Mouse (Mus musculus): ENCODE data around the gene Exosc10. TPM values are rescaled to one million over a fixed set of nuclear protein-coding genes. Genes with fewer than 3 reads are reported as not detected.

Exosc10 gene
- total and polyA plus RNA-seq, 2 experiments from 2014 or later: 70.8 to 78.8 TPM

GRCm38 (mm10) chr4:148562676-148563075 is 4.4 kb downstream of the Exosc10 start:
- H3K4me2 ChIP-seq (ENCODE audit: low read depth, low read length, poor library complexity, severe bottlenecking): no peak overlapping the region
- no peak overlapping the region for H3K27ac ChIP-seq (ENCODE audit: low read depth, low read length)
- no peaks in the 10 kb centered on the region for H3K27me3 ChIP-seq (ENCODE audit: insufficient read depth, low read length)
- H3K9ac ChIP-seq (replicated peaks; ENCODE audit: low read length, poor library complexity, severe bottlenecking): no peak overlapping the region
- H3K36me3 ChIP-seq (ENCODE audit: insufficient read depth, low read length): peaks cover 64% of the 10 kb centered on the region
- H3K4me3 ChIP-seq (ENCODE audit: low read depth, low read length): no peak overlapping the region
- TF ChIP-seq CTCF (IDR thresholded peaks at IDR 0.05): no peak
- no peaks in the 10 kb centered on the region; the same call in 1 of the 2 replicates for H3K4me1 ChIP-seq (ENCODE audit: insufficient read depth, low read length)
- 94% methylated on average over 17 of the region's 17 CpGs for WGBS
- DNase-seq (ENCODE audit: low spot score) (no peak), ATAC-seq (ENCODE audit: low FRiP score) (no peak)
- no peaks in the 10 kb centered on the region for H3K9me3 ChIP-seq (ENCODE audit: low read length)

- no peak for TF ChIP-seq CTCF (IDR thresholded peaks at IDR 0.05)
- WGBS: 96% methylated on average over 12 of the region's 12 CpGs
- no peak overlapping the region for H3K4me2 ChIP-seq (ENCODE audit: low read depth, low read length, poor library complexity, severe bottlenecking)
- H3K27ac ChIP-seq (ENCODE audit: low read depth, low read length): no peak overlapping the region
- ATAC-seq (ENCODE audit: low FRiP score) (no peak), DNase-seq (ENCODE audit: low spot score) (no peak)
- no peaks in the 10 kb centered on the region for H3K9me3 ChIP-seq (ENCODE audit: low read length)
- no peaks in the 10 kb centered on the region; the same call in 1 of the 2 replicates for H3K4me1 ChIP-seq (ENCODE audit: insufficient read depth, low read length)
- H3K27me3 ChIP-seq (ENCODE audit: insufficient read depth, low read length): no peaks in the 10 kb centered on the region
- no peak overlapping the region for H3K4me3 ChIP-seq (ENCODE audit: low read depth, low read length)
- H3K36me3 ChIP-seq (ENCODE audit: insufficient read depth, low read length): peaks cover 73% of the 10 kb centered on the region
- H3K9ac ChIP-seq (replicated peaks; ENCODE audit: low read length, poor library complexity, severe bottlenecking): no peak overlapping the region
Measured at GRCm38 (mm10) chr4:148563595-148563994, 5.4 kb downstream of the Exosc10 start.

DNA sequence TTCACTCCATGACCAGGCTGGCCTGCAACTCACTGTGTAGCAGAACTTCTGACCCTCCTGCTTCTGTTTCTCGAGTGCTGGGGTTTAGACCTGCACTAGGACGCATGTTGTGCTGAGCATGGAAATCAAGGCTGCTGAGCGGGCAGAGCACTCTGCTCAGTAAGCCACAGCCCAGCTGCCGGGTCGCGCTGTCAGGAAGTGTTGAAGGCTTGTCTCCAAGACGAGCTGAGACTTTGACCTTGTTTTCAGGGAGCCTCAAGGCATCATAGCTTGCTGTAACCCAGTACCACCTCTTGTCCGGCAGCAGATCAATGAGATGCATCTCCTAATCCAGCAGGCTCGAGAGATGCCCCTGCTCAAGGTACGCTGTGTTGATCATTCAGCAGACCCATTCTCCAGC is 11.9 kb downstream of the Exosc10 start:
- H3K4me1 ChIP-seq (ENCODE audit: insufficient read depth, low read length): no peaks in the 10 kb centered on the region
- ATAC-seq (ENCODE audit: low FRiP score) (no peak), DNase-seq (ENCODE audit: low spot score) (no peak)
- H3K9ac ChIP-seq (replicated peaks; ENCODE audit: low read length, poor library complexity, severe bottlenecking): no peak overlapping the region
- no peak overlapping the region for H3K4me2 ChIP-seq (ENCODE audit: low read depth, low read length, poor library complexity, severe bottlenecking)
- H3K4me3 ChIP-seq (ENCODE audit: low read depth, low read length): no peak overlapping the region
- H3K27me3 ChIP-seq (ENCODE audit: insufficient read depth, low read length): no peaks in the 10 kb centered on the region
- no peaks in the 10 kb centered on the region for H3K9me3 ChIP-seq (ENCODE audit: low read length)
- H3K36me3 ChIP-seq (ENCODE audit: insufficient read depth, low read length): peaks cover 86% of the 10 kb centered on the region
- TF ChIP-seq CTCF (IDR thresholded peaks at IDR 0.05): no peak
- 93% methylated on average over 10 of the region's 10 CpGs for WGBS
- H3K27ac ChIP-seq (ENCODE audit: low read depth, low read length): no peak overlapping the region

GRCm38 (mm10) chr4:148570693-148571295 is 12.6 kb downstream of the Exosc10 start:
- 96% methylated on average over 9 of the region's 9 CpGs for WGBS
- ATAC-seq (ENCODE audit: low FRiP score): no peak
- Histone ChIP-seq H3K4me3 (ENCODE audit: low read depth, low read length) (no peak overlapping the region), H3K27ac (ENCODE audit: low read depth, low read length) (no peak overlapping the region), H3K4me2 (ENCODE audit: low read depth, low read length, poor library complexity, severe bottlenecking) (no peak overlapping the region), H3K27me3 (ENCODE audit: insufficient read depth, low read length) (no peaks in the 10 kb centered on the region), H3K36me3 (ENCODE audit: insufficient read depth, low read length) (peaks cover 86% of the 10 kb centered on the region), H3K9ac (replicated peaks; ENCODE audit: low read length, poor library complexity, severe bottlenecking) (no peak overlapping the region), H3K4me1 (ENCODE audit: insufficient read depth, low read length) (no peaks in the 10 kb centered on the region), H3K9me3 (ENCODE audit: low read length) (no peaks in the 10 kb centered on the region)
- no peak for DNase-seq (ENCODE audit: low spot score)
- no peak for TF ChIP-seq CTCF (IDR thresholded peaks at IDR 0.05)

- H3K27ac ChIP-seq (ENCODE audit: low read depth, low read length): no peak overlapping the region
- TF ChIP-seq CTCF (IDR thresholded peaks at IDR 0.05): no peak
- no peaks in the 10 kb centered on the region for H3K27me3 ChIP-seq (ENCODE audit: insufficient read depth, low read length)
- no peaks in the 10 kb centered on the region for H3K4me1 ChIP-seq (ENCODE audit: insufficient read depth, low read length)
- peaks cover 84% of the 10 kb centered on the region for H3K36me3 ChIP-seq (ENCODE audit: insufficient read depth, low read length)
- ATAC-seq (ENCODE audit: low FRiP score): no peak
- 92% methylated on average over 7 of the region's 7 CpGs for WGBS
- H3K9ac ChIP-seq (replicated peaks; ENCODE audit: low read length, poor library complexity, severe bottlenecking): no peak overlapping the region
- no peaks in the 10 kb centered on the region for H3K9me3 ChIP-seq (ENCODE audit: low read length)
- H3K4me2 ChIP-seq (ENCODE audit: low read depth, low read length, poor library complexity, severe bottlenecking): no peak overlapping the region
- DNase-seq (ENCODE audit: low spot score): no peak
- H3K4me3 ChIP-seq (ENCODE audit: low read depth, low read length): no peak overlapping the region
Measured at GRCm38 (mm10) chr4:148573222-148573621, 15.0 kb downstream of the Exosc10 start.

DNA sequence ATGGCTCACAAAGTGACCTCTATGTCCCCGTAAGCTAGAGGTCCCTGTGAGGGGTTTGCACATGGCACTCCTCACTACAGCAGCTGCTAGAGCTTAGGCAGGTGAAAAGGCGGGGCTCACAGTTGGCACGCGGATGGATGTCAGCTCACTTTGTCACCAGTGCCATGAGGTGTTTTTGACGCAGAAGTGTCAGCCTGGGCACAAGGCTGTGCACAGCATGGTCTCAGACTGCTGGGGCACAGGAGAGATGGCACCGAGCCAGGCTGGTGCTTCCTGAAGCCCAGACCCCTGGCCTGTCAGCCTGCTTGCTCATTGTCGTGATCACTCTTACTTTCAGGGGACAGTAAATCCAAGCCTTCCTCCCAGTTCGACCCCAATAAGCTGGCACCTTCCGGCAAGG is 22.5 kb downstream of the Exosc10 start:
- Histone ChIP-seq H3K36me3 (ENCODE audit: insufficient read depth, low read length) (peaks cover 52% of the 10 kb centered on the region), H3K9me3 (ENCODE audit: low read length) (no peaks in the 10 kb centered on the region), H3K4me3 (ENCODE audit: low read depth, low read length) (no peak overlapping the region), H3K9ac (replicated peaks; ENCODE audit: low read length, poor library complexity, severe bottlenecking) (no peak overlapping the region), H3K27ac (ENCODE audit: low read depth, low read length) (no peak overlapping the region), H3K4me1 (ENCODE audit: insufficient read depth, low read length) (no peaks in the 10 kb centered on the region), H3K4me2 (ENCODE audit: low read depth, low read length, poor library complexity, severe bottlenecking) (no peak overlapping the region), H3K27me3 (ENCODE audit: insufficient read depth, low read length) (no peaks in the 10 kb centered on the region)
- WGBS: 89% methylated on average over 9 of the region's 9 CpGs
- no peak for ATAC-seq (ENCODE audit: low FRiP score)
- DNase-seq (ENCODE audit: low spot score): no peak
- TF ChIP-seq CTCF (IDR thresholded peaks at IDR 0.05): no peak
